Mouse (Mus musculus) gonadal fat pad, adult 2 months (tissue): ENCODE data around the gene Grid1. TPM values are rescaled to one million over a fixed set of nuclear protein-coding genes. Genes with fewer than 3 reads are reported as not detected.

ENCODE experiments used
- DNase-seq: peaks from one replicate; pipeline ENCODE4 v3.0.0-alpha.2; 2012; ENCODE audit warnings: low read depth
- polyA plus RNA-seq: library from polyadenylated mRNA; depleted of rRNA; stranded (reverse); fragments of >200 nt; gene quantifications from 2 replicates; pipeline ENCODE4 v1.2.3, GENCODE M21; 2012; rRNA removed

The Grid1 gene
- polyA plus RNA-seq, 1 experiment: 1.6 TPM

DNA sequence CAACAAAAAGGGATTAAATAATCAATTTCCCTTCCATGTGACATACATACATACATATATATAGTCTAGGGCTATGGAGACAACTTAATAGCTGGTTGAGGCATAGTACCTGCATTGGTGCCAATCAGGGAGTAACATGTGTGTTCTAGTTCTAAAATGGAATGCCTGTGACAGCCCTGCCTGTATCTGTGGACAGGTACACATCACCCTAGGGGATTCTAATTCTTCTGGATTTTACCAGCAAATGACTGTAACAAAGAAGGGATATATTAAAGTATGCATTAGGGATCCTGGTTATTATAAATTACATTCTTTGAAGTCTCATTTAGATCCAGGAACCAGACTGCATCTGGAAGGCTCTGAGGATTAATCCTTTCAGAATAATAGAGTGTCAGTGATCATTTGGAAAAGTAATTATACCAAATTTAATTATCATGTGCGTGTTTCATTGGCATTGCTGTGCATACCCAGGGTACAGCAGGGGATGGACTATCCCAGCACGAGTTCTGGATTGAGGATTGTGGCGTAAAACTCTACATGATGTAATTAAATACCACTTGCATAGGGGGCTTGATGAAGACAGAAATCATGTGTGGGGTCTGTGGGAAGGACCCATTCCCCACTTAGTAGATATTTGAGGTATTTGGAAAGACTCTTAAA is 584.5 kb downstream of the Grid1 start:
- no peak for DNase-seq

- no peak for DNase-seq
Observed at GRCm38 (mm10) chr14:35430259-35430658, 610.4 kb downstream of the Grid1 start.

GRCm38 (mm10) chr14:35453702-35454101 is 633.8 kb downstream of the Grid1 start:
- no peak for DNase-seq

DNA sequence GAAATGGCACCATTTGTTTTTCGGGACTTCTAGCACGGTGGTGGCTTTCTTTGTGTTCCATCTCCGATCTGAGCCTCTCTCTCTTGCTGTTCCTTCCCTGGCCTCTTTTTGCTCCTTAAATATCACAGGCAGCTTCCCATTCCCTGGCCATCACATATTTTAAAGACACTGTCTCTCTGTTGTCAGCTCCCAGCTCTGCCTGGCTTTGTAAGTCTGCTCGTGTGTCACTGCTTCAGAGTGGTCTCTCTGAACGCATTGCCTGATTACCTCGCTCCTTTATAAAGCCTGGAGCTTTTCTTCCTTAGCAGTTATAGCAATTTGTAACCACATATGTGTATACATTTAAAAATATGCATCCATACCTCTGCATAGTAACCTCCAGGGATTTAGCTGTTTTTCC is 648.3 kb downstream of the Grid1 start:
- no peak for DNase-seq

- DNase-seq: no peak
Observed at GRCm38 (mm10) chr14:35486017-35486416, 666.1 kb downstream of the Grid1 start.

GRCm38 (mm10) chr14:35502324-35502723 is 682.4 kb downstream of the Grid1 start:
- no peak for DNase-seq

GRCm38 (mm10) chr14:35519402-35519801 is 699.5 kb downstream of the Grid1 start:
- no peak for DNase-seq

GRCm38 (mm10) chr14:35538835-35539234 is 718.9 kb downstream of the Grid1 start:
- DNase-seq: no peak

DNA sequence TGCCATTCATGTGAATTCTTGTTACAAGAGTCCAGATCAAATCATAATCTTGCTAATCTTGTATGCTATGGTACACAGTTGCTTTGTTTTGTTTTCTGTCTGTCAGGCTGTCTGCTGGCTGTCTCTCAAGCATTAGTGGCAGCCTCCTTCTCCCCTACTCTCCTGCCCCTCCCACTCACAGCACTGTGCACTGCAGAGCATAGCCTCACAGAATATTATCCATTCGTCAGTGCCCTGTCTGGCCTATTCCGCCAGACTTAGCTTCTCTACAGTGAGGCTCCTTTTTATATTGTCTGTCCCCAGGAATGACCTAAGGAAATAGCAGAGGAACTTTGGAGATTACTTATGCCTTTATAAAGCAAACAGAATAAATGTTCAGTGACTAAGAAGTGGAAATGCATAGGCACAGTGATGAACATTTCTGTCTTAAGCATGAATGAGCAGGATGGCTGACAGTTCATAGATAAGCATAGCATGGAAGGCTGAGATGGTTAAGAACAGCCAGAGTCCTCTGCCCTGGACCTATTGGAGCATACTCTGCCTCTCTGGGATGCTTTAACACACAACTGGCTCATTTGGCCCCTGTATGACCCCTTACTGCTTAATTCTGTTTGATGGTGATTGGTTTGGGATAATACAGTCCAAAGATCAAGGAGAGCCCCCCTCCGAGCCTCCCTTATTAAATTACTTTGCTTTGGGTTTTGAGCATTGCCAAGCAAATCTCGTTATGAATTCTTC is 721.5 kb downstream of the Grid1 start:
- DNase-seq: no peak

- DNase-seq: no peak
Observed at GRCm38 (mm10) chr14:35541992-35542380, 722.1 kb downstream of the Grid1 start.

GRCm38 (mm10) chr14:35554288-35554687 is 734.4 kb downstream of the Grid1 start:
- DNase-seq: no peak

DNA sequence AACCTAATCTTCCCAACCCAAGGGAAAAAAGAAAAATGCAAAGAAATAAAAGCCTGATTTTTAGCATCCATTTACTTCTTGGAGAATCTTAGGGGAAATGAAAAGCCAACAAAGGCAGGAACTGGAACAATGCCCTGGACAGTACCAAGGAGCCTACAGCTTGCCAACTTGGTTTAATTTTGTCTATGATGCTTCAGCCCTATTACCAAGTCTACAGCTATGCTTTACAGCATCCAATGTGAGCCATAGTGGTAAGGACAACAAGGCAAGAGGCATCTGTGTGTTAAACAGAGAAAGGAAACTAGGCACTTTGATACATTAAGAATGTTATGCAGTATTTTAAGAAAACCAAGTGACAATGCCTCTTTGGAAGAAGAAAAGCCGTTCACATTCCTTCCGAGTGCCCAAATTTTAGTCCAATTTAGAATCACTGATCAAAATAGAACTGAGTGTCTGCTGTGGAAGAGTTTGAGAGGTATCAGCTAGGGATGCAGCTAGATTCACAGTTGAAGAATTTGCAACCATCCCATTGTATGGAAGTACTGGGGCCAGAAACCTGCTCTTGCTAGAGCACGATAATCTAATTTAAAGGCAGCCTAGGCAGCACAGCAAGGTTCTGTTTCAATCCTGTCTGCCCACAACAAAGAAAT is 741.5 kb downstream of the Grid1 start:
- no peak for DNase-seq

GRCm38 (mm10) chr14:35572991-35573502 is 753.1 kb downstream of the Grid1 start:
- DNase-seq: no peak

- DNase-seq: no peak
Observed at GRCm38 (mm10) chr14:35574489-35574888, 754.6 kb downstream of the Grid1 start.

- DNase-seq: no peak
Observed at GRCm38 (mm10) chr14:35575285-35575684, 755.4 kb downstream of the Grid1 start.

DNA sequence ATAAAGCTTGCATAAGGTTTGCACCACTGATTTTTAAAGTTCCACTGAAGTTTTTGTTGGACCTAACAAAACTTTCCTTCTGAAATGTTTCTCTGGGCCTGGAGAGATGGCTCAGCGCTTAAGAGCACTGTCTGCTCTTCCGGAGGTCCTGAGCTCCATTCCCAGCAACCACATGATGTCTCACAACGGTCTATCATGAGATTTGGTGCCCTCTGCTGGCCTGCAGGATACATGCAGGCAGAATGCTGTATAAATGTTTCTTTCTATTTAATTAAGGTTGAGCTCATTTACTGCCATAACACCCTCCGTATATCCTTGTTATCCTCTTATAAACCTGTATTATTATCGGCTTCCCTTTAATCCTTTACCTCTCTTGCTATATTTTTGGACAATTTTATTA is 805.8 kb downstream of the Grid1 start:
- DNase-seq: no peak

Other genes starting within 250 kb of the Grid1 start
- 4.6 and 6.6 TPM in 2 replicates for gene Ldb3, start 231.4 kb upstream of the Grid1 start, polyA plus RNA-seq
- not detected in 2 replicates for gene Opn4, start 220.0 kb upstream of the Grid1 start, polyA plus RNA-seq
- gene Wapl, start 146.2 kb upstream of the Grid1 start, polyA plus RNA-seq: 17.7 and 23.4 TPM in 2 replicates